ENCODE assay signal across 8 mouse cellular contexts in genomic region chr2:80638364-80639241, GRCm38 (mm10). TPM values are rescaled to one million over a fixed set of nuclear protein-coding genes. Genes with fewer than 3 reads are reported as not detected.
DNase-seq lines count a peak whose midpoint lies in the region; ATAC-seq and TF ChIP-seq lines count a peak whose summit lies in the region.

No protein-coding gene starts in this region.

- 0 out of 2 replicates have a peak, but pooled peaks cover 4% of the 10 kb centered on the region for H3K4me1 ChIP-seq in heart, embryonic 11.5 days (ENCODE audit: control insufficient read depth, insufficient read depth, low read length)
- H3K4me1 ChIP-seq in kidney, embryonic 16.5 days (ENCODE audit: insufficient read depth, low read length), result peaks cover 5% of the 10 kb centered on the region; the same call in 1 of the 2 replicates
- H3K4me1 ChIP-seq in liver, adult 2 months (ENCODE audit: control insufficient read depth, insufficient read depth, low read length), result peaks cover 4% of the 10 kb centered on the region; the same call in 1 of the 2 replicates

- H3K4me3 ChIP-seq in heart, embryonic 11.5 days (ENCODE audit: low read depth, low read length), result peak overlapping the region; percentile 61
- peak overlapping the region; percentile 78 for H3K4me3 ChIP-seq in kidney, embryonic 16.5 days (ENCODE audit: low read length)
- H3K4me3 ChIP-seq in liver, adult 2 months (ENCODE audit: insufficient read depth, low read depth, low read length), result peak overlapping the region; percentile 91
- H3K4me3 ChIP-seq in myocyte, result peak overlapping the region; percentile 67

- H3K36me3 ChIP-seq in heart, embryonic 11.5 days (ENCODE audit: control insufficient read depth, insufficient read depth, low read length), result no peaks in the 10 kb centered on the region
- peaks cover 4% of the 10 kb centered on the region for H3K36me3 ChIP-seq in kidney, embryonic 16.5 days (ENCODE audit: insufficient read depth, low read length)
- peaks cover 7% of the 10 kb centered on the region for H3K36me3 ChIP-seq in liver, adult 2 months (ENCODE audit: control insufficient read depth, insufficient read depth, low read length)
- peaks cover 2% of the 10 kb centered on the region for H3K36me3 ChIP-seq in myocyte (ENCODE audit: control insufficient read depth, insufficient read depth)
- H3K36me3 ChIP-seq in splenic B cell, adult 2 months (ENCODE audit: control insufficient read depth, insufficient read depth, low read length, poor library complexity, severe bottlenecking), result no peaks in the 10 kb centered on the region

- no peak for TF ChIP-seq POLR2A in liver, adult 2 months (IDR thresholded peaks at IDR 0.05; ENCODE audit: extremely low read depth, insufficient read depth, low read length)
- TF ChIP-seq POLR2A in myocyte (IDR thresholded peaks at IDR 0.05; ENCODE audit: insufficient read length, low read depth), result peak; percentile 28

- no peaks in the 10 kb centered on the region for H3K27me3 ChIP-seq in heart, embryonic 11.5 days (ENCODE audit: control insufficient read depth, insufficient read depth, low read length)
- no peaks in the 10 kb centered on the region for H3K27me3 ChIP-seq in kidney, embryonic 16.5 days (ENCODE audit: insufficient read depth, low read length)
- no peaks in the 10 kb centered on the region for H3K27me3 ChIP-seq in liver, adult 2 months (ENCODE audit: control insufficient read depth, insufficient read depth, low read length)
- H3K27me3 ChIP-seq in myocyte (ENCODE audit: control insufficient read depth, insufficient read depth, insufficient read length), result no peaks in the 10 kb centered on the region
- no peaks in the 10 kb centered on the region for H3K27me3 ChIP-seq in splenic B cell, adult 2 months (ENCODE audit: control insufficient read depth, insufficient read depth, low read length, poor library complexity, severe bottlenecking)

- DNase-seq in B cell, adult 2 months, result peak; percentile 89
- peak; percentile 98 for DNase-seq in brain, adult 2 months (ENCODE audit: low read depth, low spot score)
- peak; percentile 80 for DNase-seq in liver, adult 2 months (ENCODE audit: extremely low read depth, low read depth, low spot score)
- DNase-seq in splenic B cell, adult 2 months (ENCODE audit: low read depth, low spot score), result peak; percentile 92

- peak overlapping the region; percentile 7 for H3ac ChIP-seq in myocyte (ENCODE audit: control insufficient read depth, insufficient read length)

- peak overlapping the region; percentile 46; the same call in 1 of the 2 replicates for H3K27ac ChIP-seq in heart, embryonic 11.5 days (ENCODE audit: low read depth, low read length)
- H3K27ac ChIP-seq in kidney, embryonic 16.5 days (ENCODE audit: low read length), result peak overlapping the region; percentile 66; the same call in 1 of the 2 replicates
- H3K27ac ChIP-seq in liver, adult 2 months (replicated peaks; ENCODE audit: insufficient read depth, low read depth, low read length), result no peak overlapping the region

- no peaks in the 10 kb centered on the region for H3K9me3 ChIP-seq in heart, embryonic 11.5 days (replicated peaks; ENCODE audit: control insufficient read depth, low read length)
- no peaks in the 10 kb centered on the region for H3K9me3 ChIP-seq in kidney, embryonic 16.5 days (ENCODE audit: low read length)

- no peaks in the 10 kb centered on the region; the same call in 1 of the 2 replicates for H3K79me2 ChIP-seq in liver, adult 2 months (ENCODE audit: control insufficient read depth, insufficient read depth, low read length)
- peaks cover 38% of the 10 kb centered on the region for H3K79me2 ChIP-seq in myocyte (ENCODE audit: control insufficient read depth, insufficient read depth)

- peak; percentile 99 for ATAC-seq in erythroblast, adult 5-6 weeks (replicated peaks; ENCODE audit: low FRiP score, poor library complexity, severe bottlenecking)
- ATAC-seq in heart, embryonic 11.5 days (replicated peaks; ENCODE audit: insufficient number of reproducible peaks, low FRiP score, low TSS enrichment), result peak; percentile 93
- peak; percentile 97 for ATAC-seq in kidney, embryonic 16.5 days (ENCODE audit: low FRiP score, low TSS enrichment)

- no peak for TF ChIP-seq CTCF in liver, adult 2 months (IDR thresholded peaks at IDR 0.05; ENCODE audit: low read depth, low read length)

- H3K4me2 ChIP-seq in heart, embryonic 11.5 days, result peak overlapping the region; percentile 69
- peak overlapping the region; percentile 69 for H3K4me2 ChIP-seq in kidney, embryonic 16.5 days (replicated peaks; ENCODE audit: low read depth, low read length)
- H3K4me2 ChIP-seq in myocyte (ENCODE audit: low read depth), result peak overlapping the region; percentile 73

- peak overlapping the region; percentile 62 for H3K9ac ChIP-seq in heart, embryonic 11.5 days (ENCODE audit: low read depth, low read length)
- peak overlapping the region; percentile 75 for H3K9ac ChIP-seq in kidney, embryonic 16.5 days (replicated peaks; ENCODE audit: low read length)
- peak overlapping the region; percentile 83 for H3K9ac ChIP-seq in liver, adult 2 months (ENCODE audit: low read depth, low read length)

- WGBS in heart, embryonic 11.5 days (ENCODE audit: insufficient replicate concordance), result under 1% methylated on average over 45 of the region's 45 CpGs
- WGBS in kidney, embryonic 16.5 days, result under 1% methylated on average over 45 of the region's 45 CpGs
- under 1% methylated on average over 45 of the region's 45 CpGs for WGBS in liver, adult 2 months

TF ChIP-seq in myocyte, 11 proteins besides CTCF, POLR2A, EP300 and RAD21:
- TF ChIP-seq POLR2AphosphoS2 (IDR thresholded peaks at IDR 0.05; ENCODE audit: insufficient read length, low read depth) (peak; percentile 48), MYOD1 (IDR thresholded peaks at IDR 0.05; ENCODE audit: control insufficient read depth in 1 of 3, insufficient read length in 2 of 3, low read depth in 2 of 3) (no peak), MAX (IDR thresholded peaks at IDR 0.05; ENCODE audit: low read depth) (no peak), CEBPB (IDR thresholded peaks at IDR 0.05; ENCODE audit: insufficient read depth, poor library complexity, severe bottlenecking) (peak; percentile 99), E2F4 (IDR thresholded peaks at IDR 0.05; ENCODE audit: insufficient read depth) (peak; percentile 78)

RNA-seq across cellular contexts. Expression of gene Nup35, which starts 21.6 kb away (rescaled TPM):
- total RNA-seq in erythroblast, adult 5-6 weeks (2015; ENCODE audit: low replicate concordance), result 15.9 and 26.5 TPM in 2 replicates
- 7.9 and 15.1 TPM in 2 replicates for total RNA-seq in erythroblast, adult 5-6 weeks (2017; ENCODE audit: low replicate concordance)
- 29.3 and 29.8 TPM in 2 replicates for polyA plus RNA-seq in heart, embryonic 11.5 days (2014; fragmentation: Nextera tagmentation; extraction: Ambion mirVana)
- 50.3 and 55.0 TPM in 2 replicates for polyA plus RNA-seq in kidney, embryonic 16.5 days (2015; fragmentation: Nextera tagmentation; extraction: Ambion mirVana)
- 4.8 and 6.0 TPM in 2 replicates for total RNA-seq in liver, adult 2 months (2014; rRNA removed)
- 9.1 and 9.5 TPM in 2 replicates for polyA plus RNA-seq in liver, adult 2 months (2012; rRNA removed)
- 17.1 TPM for polyA plus RNA-seq in myocyte (2012; fragmentation: generic; extraction: Trizol)

RNA-seq across cellular contexts. Expression of gene Dusp19, which starts 21.8 kb away (rescaled TPM):
- total RNA-seq in erythroblast, adult 5-6 weeks (2015; ENCODE audit: low replicate concordance), result 0.58 and 3.3 TPM in 2 replicates
- total RNA-seq in erythroblast, adult 5-6 weeks (2017; ENCODE audit: low replicate concordance), result 1.4 TPM in 1 of 2 replicates, not detected in the other
- 12.0 and 13.3 TPM in 2 replicates for polyA plus RNA-seq in heart, embryonic 11.5 days (2014; fragmentation: Nextera tagmentation; extraction: Ambion mirVana)
- polyA plus RNA-seq in kidney, embryonic 16.5 days (2015; fragmentation: Nextera tagmentation; extraction: Ambion mirVana), result 14.3 TPM in 2 replicates
- total RNA-seq in liver, adult 2 months (2014; rRNA removed), result 10.3 and 12.6 TPM in 2 replicates
- polyA plus RNA-seq in liver, adult 2 months (2012; rRNA removed), result 3.4 and 3.5 TPM in 2 replicates
- 3.4 TPM for polyA plus RNA-seq in myocyte (2012; fragmentation: generic; extraction: Trizol)

RNA-seq across cellular contexts. Expression of gene Nckap1, which starts 57.4 kb away (rescaled TPM):
- 5.2 and 15.9 TPM in 2 replicates for total RNA-seq in erythroblast, adult 5-6 weeks (2015; ENCODE audit: low replicate concordance)
- total RNA-seq in erythroblast, adult 5-6 weeks (2017; ENCODE audit: low replicate concordance), result 5.9 and 13.8 TPM in 2 replicates
- polyA plus RNA-seq in heart, embryonic 11.5 days (2014; fragmentation: Nextera tagmentation; extraction: Ambion mirVana), result 51.6 and 53.9 TPM in 2 replicates
- polyA plus RNA-seq in kidney, embryonic 16.5 days (2015; fragmentation: Nextera tagmentation; extraction: Ambion mirVana), result 44.4 and 60.9 TPM in 2 replicates
- 88.8 and 95.3 TPM in 2 replicates for total RNA-seq in liver, adult 2 months (2014; rRNA removed)
- 20.5 and 22.1 TPM in 2 replicates for polyA plus RNA-seq in liver, adult 2 months (2012; rRNA removed)
- 34.8 TPM for polyA plus RNA-seq in myocyte (2012; fragmentation: generic; extraction: Trizol)
